In the genomic region with DNA sequence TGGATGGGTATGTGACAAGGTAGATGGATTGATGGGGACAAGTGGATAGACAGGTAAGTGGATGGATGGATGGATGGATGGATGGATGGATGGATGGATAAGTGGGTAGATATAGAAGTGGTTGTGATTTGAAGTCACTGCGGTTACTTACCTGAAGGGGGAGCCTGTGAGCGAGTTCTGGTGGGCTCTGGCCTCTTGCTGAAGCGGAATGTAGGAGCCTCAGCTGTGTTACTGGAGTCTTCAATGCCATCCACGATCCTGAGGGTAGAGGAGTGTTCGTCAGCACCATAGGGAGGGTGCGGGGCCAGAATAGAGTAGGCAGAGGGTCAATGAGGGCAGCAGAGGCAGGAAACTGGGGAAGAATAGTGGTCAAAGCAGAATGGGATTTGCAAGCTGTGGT, we compare ENCODE assay signal across 9 mouse cellular contexts. TPM values are rescaled to one million over a fixed set of nuclear protein-coding genes. Genes with fewer than 3 reads are reported as not detected.
DNase-seq lines count a peak whose midpoint lies in the region; ATAC-seq and TF ChIP-seq lines count a peak whose summit lies in the region.
"Had no signal": no experiment of that assay in that cellular context is flagged by ENCODE, and none has a peak within 500 bp of the region (broad histone marks: within the 10 kb centered on the region; RNA-seq: fewer than 3 reads in every experiment).

No protein-coding gene starts in this region.

- TF ChIP-seq CTCF in kidney, postnatal 0 days (IDR thresholded peaks at IDR 0.05; ENCODE audit: low read depth): peak; percentile 78
- TF ChIP-seq CTCF in ES-Bruce4 (IDR thresholded peaks at IDR 0.05; ENCODE audit: low read depth, low read length): peak; percentile 66

- no peak for TF ChIP-seq EP300 in ES-Bruce4 (IDR thresholded peaks at IDR 0.05; ENCODE audit: insufficient read depth, low read depth, low read length)

- 13% methylated on average over 6 of the region's 6 CpGs for WGBS in kidney, postnatal 0 days
- 10% methylated on average over 6 of the region's 6 CpGs for WGBS in kidney, embryonic 15.5 days

- no peak for TF ChIP-seq POLR2A in ES-Bruce4 (IDR thresholded peaks at IDR 0.05; ENCODE audit: insufficient read depth, low read length)

- no peaks in the 10 kb centered on the region for H3K4me1 ChIP-seq in kidney, postnatal 0 days (replicated peaks; ENCODE audit: insufficient read depth, low read length)
- 0 out of 2 replicates have a peak, but pooled peaks cover 3% of the 10 kb centered on the region for H3K4me1 ChIP-seq in kidney, embryonic 15.5 days
- H3K4me1 ChIP-seq in ES-Bruce4 (ENCODE audit: control insufficient read depth, insufficient read depth, low read length): no peaks in the 10 kb centered on the region
- H3K4me1 ChIP-seq: embryonic facial prominence, embryonic 13.5 days had no signal

- no peaks in the 10 kb centered on the region for H3K36me3 ChIP-seq in kidney, postnatal 0 days (ENCODE audit: insufficient read depth, low read length)
- no peaks in the 10 kb centered on the region for H3K36me3 ChIP-seq in kidney, embryonic 15.5 days
- no peaks in the 10 kb centered on the region for H3K36me3 ChIP-seq in ES-Bruce4 (ENCODE audit: control insufficient read depth, insufficient read depth, low read length, poor library complexity, severe bottlenecking)
- no peaks in the 10 kb centered on the region; the same call in 1 of the 2 replicates for H3K36me3 ChIP-seq in splenic B cell, adult 2 months (ENCODE audit: control insufficient read depth, insufficient read depth, low read length, poor library complexity, severe bottlenecking)
- H3K36me3 ChIP-seq: embryonic facial prominence, embryonic 13.5 days had no signal

- H3K27ac ChIP-seq in kidney, postnatal 0 days: no peak overlapping the region
- no peak overlapping the region for H3K27ac ChIP-seq in kidney, embryonic 15.5 days
- no peak overlapping the region for H3K27ac ChIP-seq in ES-Bruce4 (ENCODE audit: insufficient read depth, low read length)
- H3K27ac ChIP-seq: embryonic facial prominence, embryonic 13.5 days had no signal

- H3K27me3 ChIP-seq in kidney, postnatal 0 days (ENCODE audit: insufficient read depth, low read length): no peaks in the 10 kb centered on the region
- peaks cover 27% of the 10 kb centered on the region for H3K27me3 ChIP-seq in kidney, embryonic 15.5 days
- no peaks in the 10 kb centered on the region for H3K27me3 ChIP-seq in ES-Bruce4 (ENCODE audit: control insufficient read depth, insufficient read depth, low read length, poor library complexity, severe bottlenecking)
- no peaks in the 10 kb centered on the region for H3K27me3 ChIP-seq in splenic B cell, adult 2 months (ENCODE audit: control insufficient read depth, insufficient read depth, low read length, poor library complexity, severe bottlenecking)

- DNase-seq in kidney, postnatal 0 days (ENCODE audit: low spot score): peak; percentile 76
- peak; percentile 58 for DNase-seq in c-Kit-positive CD71-positive TER-119-positive erythroid progenitor cells, embryonic 14.5 days (ENCODE audit: low spot score)
- DNase-seq in forelimb bud, embryonic 11.5 days (ENCODE audit: low read depth, low spot score): peak; percentile 61
- DNase-seq in splenic B cell, adult 2 months (ENCODE audit: low read depth, low spot score): peak; percentile 83
- DNase-seq in frontal cortex, postnatal 36 days (ENCODE audit: low spot score in 2 of 2): no peak

- no peak overlapping the region for H3K4me2 ChIP-seq in kidney, postnatal 0 days (ENCODE audit: low read length)
- no peak overlapping the region for H3K4me2 ChIP-seq in kidney, embryonic 15.5 days
- H3K4me2 ChIP-seq: embryonic facial prominence, embryonic 13.5 days had no signal

- no peak overlapping the region for H3K9ac ChIP-seq in kidney, postnatal 0 days (ENCODE audit: low read depth, low read length)
- no peak overlapping the region for H3K9ac ChIP-seq in kidney, embryonic 15.5 days
- H3K9ac ChIP-seq in ES-Bruce4 (ENCODE audit: low read depth, poor library complexity, severe bottlenecking): no peak overlapping the region
- H3K9ac ChIP-seq: embryonic facial prominence, embryonic 13.5 days had no signal

- no peaks in the 10 kb centered on the region for H3K9me3 ChIP-seq in kidney, postnatal 0 days (replicated peaks; ENCODE audit: low read length)
- no peaks in the 10 kb centered on the region for H3K9me3 ChIP-seq in kidney, embryonic 15.5 days (replicated peaks)
- H3K9me3 ChIP-seq in ES-Bruce4 (replicated peaks; ENCODE audit: control insufficient read depth, insufficient read depth, low read length, poor library complexity, severe bottlenecking): no peaks in the 10 kb centered on the region
- H3K9me3 ChIP-seq: embryonic facial prominence, embryonic 13.5 days had no signal

- H3K4me3 ChIP-seq in kidney, postnatal 0 days (replicated peaks; ENCODE audit: low read depth, low read length): no peak overlapping the region
- H3K4me3 ChIP-seq in kidney, embryonic 15.5 days (replicated peaks): no peak overlapping the region
- H3K4me3 ChIP-seq in ES-Bruce4 (ENCODE audit: low read depth, low read length): no peak overlapping the region
- H3K4me3 ChIP-seq: embryonic facial prominence, embryonic 13.5 days had no signal

- ATAC-seq in kidney, postnatal 0 days (replicated peaks; ENCODE audit: low FRiP score, low read depth): no peak
- no peak for ATAC-seq in kidney, embryonic 15.5 days (replicated peaks; ENCODE audit: low FRiP score)
- peak; percentile 84 for ATAC-seq in megakaryocyte progenitor cell, adult 5-6 weeks (replicated peaks; ENCODE audit: poor library complexity)

RNA-seq across cellular contexts. Expression of a gene that starts 7.1 kb away (rescaled TPM):
- polyA plus RNA-seq in kidney, postnatal 0 days (2015; fragmentation: Nextera tagmentation; extraction: Ambion mirVana): 34.7 and 39.0 TPM in 2 replicates
- polyA plus RNA-seq in kidney, embryonic 15.5 days (2015; fragmentation: Nextera tagmentation; extraction: Ambion mirVana): 29.5 and 32.3 TPM in 2 replicates
- 95.2 and 95.3 TPM in 2 replicates for polyA plus RNA-seq in ES-Bruce4 (2011; ENCODE audit: insufficient read depth, insufficient read length, low read depth, missing spikeins)
- total RNA-seq in megakaryocyte progenitor cell, adult 5-6 weeks (2015): 129 and 135 TPM in 2 replicates
- 101 and 105 TPM in 2 replicates for total RNA-seq in megakaryocyte progenitor cell, adult 5-6 weeks (2017)

RNA-seq across cellular contexts. Expression of a gene that starts 14.7 kb away (rescaled TPM):
- polyA plus RNA-seq in kidney, postnatal 0 days (2015; fragmentation: Nextera tagmentation; extraction: Ambion mirVana): not detected in 2 replicates
- 0.10 TPM in 1 of 2 replicates, not detected in the other for polyA plus RNA-seq in kidney, embryonic 15.5 days (2015; fragmentation: Nextera tagmentation; extraction: Ambion mirVana)
- 0.17 and 0.21 TPM in 2 replicates for polyA plus RNA-seq in ES-Bruce4 (2011; ENCODE audit: insufficient read depth, insufficient read length, low read depth, missing spikeins)
- 0.24 TPM in 1 of 2 replicates, not detected in the other for total RNA-seq in megakaryocyte progenitor cell, adult 5-6 weeks (2015)
- total RNA-seq in megakaryocyte progenitor cell, adult 5-6 weeks (2017): not detected in 2 replicates

RNA-seq across cellular contexts. Expression of a gene that starts 17.6 kb away (rescaled TPM):
- not detected in 2 replicates for polyA plus RNA-seq in kidney, postnatal 0 days (2015; fragmentation: Nextera tagmentation; extraction: Ambion mirVana)
- not detected in 2 replicates for polyA plus RNA-seq in kidney, embryonic 15.5 days (2015; fragmentation: Nextera tagmentation; extraction: Ambion mirVana)
- not detected in 2 replicates for polyA plus RNA-seq in ES-Bruce4 (2011; ENCODE audit: insufficient read depth, insufficient read length, low read depth, missing spikeins)
- not detected in 2 replicates for total RNA-seq in megakaryocyte progenitor cell, adult 5-6 weeks (2015)
- total RNA-seq in megakaryocyte progenitor cell, adult 5-6 weeks (2017): not detected in 2 replicates
- polyA plus RNA-seq: embryonic facial prominence, embryonic 13.5 days had no signal

RNA-seq across cellular contexts. Expression of a gene that starts 25.7 kb away (rescaled TPM):
- 4.8 and 5.9 TPM in 2 replicates for polyA plus RNA-seq in kidney, postnatal 0 days (2015; fragmentation: Nextera tagmentation; extraction: Ambion mirVana)
- polyA plus RNA-seq in kidney, embryonic 15.5 days (2015; fragmentation: Nextera tagmentation; extraction: Ambion mirVana): 6.7 and 7.9 TPM in 2 replicates
- 5.4 and 5.8 TPM in 2 replicates for polyA plus RNA-seq in ES-Bruce4 (2011; ENCODE audit: insufficient read depth, insufficient read length, low read depth, missing spikeins)
- 1.8 and 3.1 TPM in 2 replicates for total RNA-seq in megakaryocyte progenitor cell, adult 5-6 weeks (2015)
- 1.4 and 1.6 TPM in 2 replicates for total RNA-seq in megakaryocyte progenitor cell, adult 5-6 weeks (2017)

RNA-seq across cellular contexts. Expression of a gene that starts 31.4 kb away (rescaled TPM):
- 0.37 TPM in 1 of 2 replicates, not detected in the other for polyA plus RNA-seq in kidney, postnatal 0 days (2015; fragmentation: Nextera tagmentation; extraction: Ambion mirVana)
- 0.27 TPM in 1 of 2 replicates, not detected in the other for polyA plus RNA-seq in kidney, embryonic 15.5 days (2015; fragmentation: Nextera tagmentation; extraction: Ambion mirVana)
- not detected in 2 replicates for polyA plus RNA-seq in ES-Bruce4 (2011; ENCODE audit: insufficient read depth, insufficient read length, low read depth, missing spikeins)
- not detected in 2 replicates for total RNA-seq in megakaryocyte progenitor cell, adult 5-6 weeks (2015)
- 0.37 and 0.47 TPM in 2 replicates for total RNA-seq in megakaryocyte progenitor cell, adult 5-6 weeks (2017)
- polyA plus RNA-seq: embryonic facial prominence, embryonic 13.5 days had no signal

Comparison
In these comparisons a context has a peak if more than half of its experiments do, and no peak if none do; other contexts are left out.
1. DNase-seq: peak in kidney, postnatal 0 days (single experiment), c-Kit-positive CD71-positive TER-119-positive erythroid progenitor cells, embryonic 14.5 days (single experiment), forelimb bud, embryonic 11.5 days (single experiment) and splenic B cell, adult 2 months (single experiment); none in frontal cortex, postnatal 36 days (0 of 2).